Mouse (Mus musculus) megakaryocyte, adult 5-6 weeks (primary cell): Measurements from ENCODE around the gene Gm49373. TPM values are rescaled to one million over a fixed set of nuclear protein-coding genes. Genes with fewer than 3 reads are reported as not detected.

Experiments used
- ATAC-seq: 2 replicates; pipeline ENCODE4 v1.8.0; 2016; ENCODE audit warnings: mild to moderate bottlenecking, inconsistent platforms; ENCODE audit not compliant: poor library complexity, severe bottlenecking
- total RNA-seq, 2 experiments: library from RNA; stranded (forward) in 1 of 2; stranded (reverse) in 1 of 2; fragments of 153-499, 151-499 nt in 1 of 2; fragments of 221-1000, 200-1000 nt in 1 of 2; gene quantifications; 2 replicates each; pipeline versions ENCODE4 v1.2.3 to v1.2.4; 2015 to 2017

Gm49373 gene
- total RNA-seq (2015) (0.16 and 0.22 TPM in 2 replicates), total RNA-seq (2017) (0.59 TPM in 1 of 2 replicates, not detected in the other)

GRCm38 (mm10) chr9:21073044-21073840 lies at the start of gene Gm49373, which contains the start of gene Fdx1l:
Gene Gm49373 (minus strand): TSS chr9:21073096.
Gene Fdx1l (minus strand): TSS chr9:21073614.
- ATAC-seq: peak; percentile 98

GRCm38 (mm10) chr9:21121483-21121882 lies 48.6 kb upstream of the Gm49373 start:
- ATAC-seq: no peak

GRCm38 (mm10) chr9:21117073-21117472 lies 44.2 kb upstream of the Gm49373 start:
- ATAC-seq: no peak

GRCm38 (mm10) chr9:21115105-21115504 lies 42.2 kb upstream of the Gm49373 start:
- ATAC-seq: no peak

GRCm38 (mm10) chr9:21114190-21114589 lies 41.3 kb upstream of the Gm49373 start:
- ATAC-seq: no peak

- ATAC-seq: no peak
Measured at GRCm38 (mm10) chr9:21113751-21114150, 40.9 kb upstream of the Gm49373 start.

GRCm38 (mm10) chr9:21107607-21108237 lies 34.8 kb upstream of the Gm49373 start:
- no peak for ATAC-seq

GRCm38 (mm10) chr9:21105760-21106564 lies 33.1 kb upstream of the Gm49373 start:
- no peak for ATAC-seq

- ATAC-seq: no peak
Measured at GRCm38 (mm10) chr9:21104814-21105213, 31.9 kb upstream of the Gm49373 start.

- no peak for ATAC-seq
Measured at GRCm38 (mm10) chr9:21102076-21102475, 29.2 kb upstream of the Gm49373 start.

GRCm38 (mm10) chr9:21100447-21101161 lies 27.7 kb upstream of the Gm49373 start:
- ATAC-seq: peak; percentile 49

- ATAC-seq: no peak
Measured at GRCm38 (mm10) chr9:21097793-21098192, 24.9 kb upstream of the Gm49373 start.

- ATAC-seq: no peak
Measured at GRCm38 (mm10) chr9:21095958-21096357, 23.1 kb upstream of the Gm49373 start.

GRCm38 (mm10) chr9:21093423-21093822 lies 20.5 kb upstream of the Gm49373 start:
- no peak for ATAC-seq

- peak; percentile 99 for ATAC-seq
Measured at GRCm38 (mm10) chr9:21091707-21092320, 18.9 kb upstream of the Gm49373 start, which contains the start of the genes Gm38431 and Raver1. Gene Gm38431 (minus strand): TSS chr9:21091997. Gene Raver1 (minus strand): TSS chr9:21092008.

GRCm38 (mm10) chr9:21090972-21091706 lies 18.2 kb upstream of the Gm49373 start:
- no peak for ATAC-seq

- ATAC-seq: no peak
Measured at GRCm38 (mm10) chr9:21090537-21090936, 17.6 kb upstream of the Gm49373 start.

GRCm38 (mm10) chr9:21083324-21083723 lies 10.4 kb upstream of the Gm49373 start:
- ATAC-seq: no peak

GRCm38 (mm10) chr9:21081127-21081526 lies 8.2 kb upstream of the Gm49373 start:
- ATAC-seq: no peak
